Mouse (Mus musculus) monocyte, adult 5-6 weeks (primary cell): ENCODE measurements around the gene Pdzd8. TPM values are rescaled to one million over a fixed set of nuclear protein-coding genes. Genes with fewer than 3 reads are reported as not detected.

Source experiments
- ATAC-seq: fragments of 153-309, 156-312 bp; replicated peaks from 2 replicates; pipeline ENCODE4 v1.8.0; 2017; ENCODE audit warnings: mild to moderate bottlenecking; ENCODE audit not compliant: low TSS enrichment, insufficient number of reproducible peaks, severe bottlenecking, poor library complexity, low FRiP score
- total RNA-seq: library from RNA; stranded (forward); fragments of 200-1000, 200-491, 200-594 nt; gene quantifications from 3 replicates; pipeline ENCODE4 v1.2.3, GENCODE M21; 2017

Gene Pdzd8
- total RNA-seq, 1 experiment from 2014 or later, result 56.5 TPM

GRCm38 (mm10) chr19:59315308-59315707 lies 30.3 kb downstream of the Pdzd8 start:
- ATAC-seq, result no peak

- no peak for ATAC-seq
Observed at GRCm38 (mm10) chr19:59292183-59292839, 53.3 kb downstream of the Pdzd8 start.

GRCm38 (mm10) chr19:59289811-59290210 lies 55.8 kb downstream of the Pdzd8 start:
- ATAC-seq, result no peak

- no peak for ATAC-seq
Observed at GRCm38 (mm10) chr19:59289042-59289441, 56.5 kb downstream of the Pdzd8 start.

- no peak for ATAC-seq
Observed at GRCm38 (mm10) chr19:59282001-59282400, 63.6 kb downstream of the Pdzd8 start.

- ATAC-seq, result no peak
Observed at GRCm38 (mm10) chr19:59280841-59281240, 64.7 kb downstream of the Pdzd8 start.

- ATAC-seq, result no peak
Observed at GRCm38 (mm10) chr19:59276354-59276753, 69.2 kb downstream of the Pdzd8 start.

GRCm38 (mm10) chr19:59273190-59273589 lies 72.4 kb downstream of the Pdzd8 start:
- ATAC-seq, result no peak

GRCm38 (mm10) chr19:59267417-59267963 lies 78.1 kb downstream of the Pdzd8 start:
- no peak for ATAC-seq

- no peak for ATAC-seq
Observed at GRCm38 (mm10) chr19:59265907-59266306, 79.7 kb downstream of the Pdzd8 start.

GRCm38 (mm10) chr19:59264838-59265532 lies 80.6 kb downstream of the Pdzd8 start:
- no peak for ATAC-seq

- ATAC-seq, result no peak
Observed at GRCm38 (mm10) chr19:59263171-59263570, 82.4 kb downstream of the Pdzd8 start.

- no peak for ATAC-seq
Observed at GRCm38 (mm10) chr19:59261604-59262003, 84.0 kb downstream of the Pdzd8 start.

- ATAC-seq, result no peak
Observed at GRCm38 (mm10) chr19:59260718-59261442, 84.7 kb downstream of the Pdzd8 start, which contains the start of gene Slc18a2. Gene Slc18a2, plus strand, starts transcription at chr19:59260896.

- no peak for ATAC-seq
Observed at GRCm38 (mm10) chr19:59259633-59260032, 85.9 kb downstream of the Pdzd8 start.

GRCm38 (mm10) chr19:59252651-59253050 lies 92.9 kb downstream of the Pdzd8 start:
- ATAC-seq, result no peak

GRCm38 (mm10) chr19:59248553-59249286 lies 96.9 kb downstream of the Pdzd8 start:
- ATAC-seq, result no peak

- ATAC-seq, result no peak
Observed at GRCm38 (mm10) chr19:59248144-59248543, 97.4 kb downstream of the Pdzd8 start.
